Mouse (Mus musculus) spleen, adult 18-20 months (tissue): ENCODE measurements around the gene Olfr593.
"Not testable (repeated sequence)": the region's sequence is repeated elsewhere in the genome, so short reads cannot be mapped to it uniquely, and the experiment has no call there.

Experiments used
- DNase-seq, 2 experiments: peaks; one replicate each; pipeline ENCODE4 v3.0.0; 2022; ENCODE audit warnings: mixed read lengths in 2 of 2

Gene Olfr593

DNA sequence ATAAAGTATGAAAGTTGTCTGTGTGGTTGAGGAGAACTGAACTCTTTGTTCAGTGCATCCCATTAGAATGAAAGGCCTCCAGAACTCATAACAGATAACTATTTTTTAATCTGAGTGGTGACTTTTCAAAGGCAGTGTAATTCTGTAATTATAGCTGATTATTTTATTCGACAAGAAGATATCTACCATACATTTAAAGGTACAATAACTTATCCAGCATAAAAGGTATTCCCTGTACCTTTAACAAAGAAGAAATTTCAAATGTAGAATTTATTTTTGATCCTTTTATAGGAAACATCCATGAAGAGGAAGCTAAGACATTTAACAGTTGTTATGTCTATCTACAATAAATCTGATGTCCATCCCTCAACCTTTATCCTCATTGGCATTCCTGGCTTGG, at the start of gene Olfr593:
Gene Olfr593, plus strand, starts transcription at position 301 of the 400 bp plus-strand sequence.
- DNase-seq, result no peak

DNA sequence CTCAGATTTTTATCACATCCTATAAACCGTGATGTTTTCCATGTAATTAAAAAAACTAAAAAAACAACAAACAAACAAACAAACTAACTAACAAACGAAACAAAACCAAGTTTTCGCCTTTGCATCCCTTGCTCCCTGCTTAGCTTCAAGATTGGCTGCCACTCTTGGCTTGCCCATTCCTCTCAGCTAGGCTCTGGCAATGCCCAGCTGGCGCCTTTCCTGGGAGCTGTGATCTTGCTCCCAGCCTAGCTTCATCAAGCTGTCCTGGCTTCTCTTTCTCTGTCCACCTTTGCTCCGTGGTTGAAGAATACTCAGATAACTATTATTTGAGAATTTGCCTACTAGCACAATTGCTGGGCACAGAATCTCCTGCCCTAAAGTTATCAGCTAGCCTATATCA, 42.0 kb upstream of the Olfr593 start:
- no peak for DNase-seq

DNA sequence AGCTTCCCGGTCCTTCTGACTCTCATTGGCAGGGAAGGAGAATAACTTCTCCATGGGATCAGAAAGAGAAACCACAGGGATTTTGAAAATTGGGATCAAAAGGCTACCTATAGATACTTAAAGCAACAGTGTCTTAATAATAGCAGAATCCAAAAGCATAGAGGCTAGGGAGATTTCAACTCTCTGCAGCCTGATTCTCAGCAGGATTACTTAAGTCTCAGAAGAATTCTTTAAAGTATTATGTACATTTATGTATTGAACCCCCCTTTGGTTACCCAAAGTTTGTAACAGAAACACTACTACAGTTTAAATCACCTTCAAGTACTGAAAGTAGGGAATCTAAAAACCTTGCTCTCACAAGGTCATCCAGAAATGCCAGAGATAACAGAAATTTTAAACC, 33.4 kb upstream of the Olfr593 start, which contains the start of gene Olfr591:
Gene Olfr591, minus strand, starts transcription at position 101 of the 400 bp plus-strand sequence.
- DNase-seq, result no peak

GRCm38 (mm10) chr7:103184503-103184902, 27.2 kb upstream of the Olfr593 start, which contains the start of gene Olfr592:
Gene Olfr592, plus strand, starts transcription at chr7:103184803.
- not testable (repeated sequence) for DNase-seq

- not testable (repeated sequence) for DNase-seq
Measured at GRCm38 (mm10) chr7:103212050-103212449, 388 bp downstream of the Olfr593 start.

DNA sequence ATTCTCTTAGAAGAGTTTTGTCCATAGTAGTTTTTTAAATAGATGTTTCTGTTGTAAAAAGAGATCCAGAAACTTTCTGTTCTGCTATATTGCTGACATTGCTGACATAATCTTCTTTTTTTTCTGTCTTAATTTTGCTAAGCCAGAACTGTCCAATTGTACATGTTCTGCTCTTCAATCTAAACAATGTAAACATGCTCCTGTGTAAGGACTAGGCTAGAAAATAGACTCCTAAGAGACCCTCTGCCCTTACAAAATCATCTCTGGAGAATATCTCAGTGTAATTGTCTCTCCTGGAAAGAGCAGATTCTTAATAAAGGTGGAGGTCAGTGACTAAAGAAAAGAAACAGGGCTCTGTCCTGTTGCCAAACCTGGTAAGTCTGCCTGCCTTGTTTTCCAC, 5.0 kb downstream of the Olfr593 start, which contains the start of gene Olfr594:
Gene Olfr594, plus strand, starts transcription at position 301 of the 400 bp plus-strand sequence.
- DNase-seq, result no peak

GRCm38 (mm10) chr7:103252405-103252804, 40.7 kb downstream of the Olfr593 start, which contains the start of gene Usp17ld:
Gene Usp17ld, minus strand, starts transcription at chr7:103252505.
- DNase-seq, result not testable (repeated sequence)
